Mouse (Mus musculus) adrenal gland, postnatal 10 days (tissue): ENCODE measurements around the gene Gpr180. TPM values are rescaled to one million over a fixed set of nuclear protein-coding genes. Genes with fewer than 3 reads are reported as not detected.
"Not testable (repeated sequence)": the region's sequence is repeated elsewhere in the genome, so short reads cannot be mapped to it uniquely, and the experiment has no call there.

Experiments used
- DNase-seq: peaks from one replicate; pipeline ENCODE4 v3.0.0; 2021; ENCODE audit warnings: mixed read lengths
- long read RNA-seq, 2 experiments: library from polyadenylated mRNA; stranded (forward); transcript quantifications; one replicate each; pipeline ENCODE4 v2.0.0; 2021
- total RNA-seq, 2 experiments: library from RNA; stranded (reverse); gene quantifications; 2 replicates each; pipeline ENCODE4 v1.2.3; 2021

The Gpr180 gene
- 10 to 100 TPM; 26.6 to 27.0 TPM for total RNA-seq
- long read RNA-seq, experiment 1, transcript Gpr180-201 (9 exons, 1,875 nt) = major isoform, 47 of 83 reads
- long read RNA-seq, experiment 1, partial matches to known transcripts = 14 of 83 reads
- long read RNA-seq, experiment 1, other reads (novel, unspliced or antisense) = 22 of 83 reads
- long read RNA-seq, experiment 2, transcript Gpr180-201 (9 exons, 1,875 nt) = major isoform, 31 of 46 reads
- long read RNA-seq, experiment 2, partial matches to known transcripts = 8 of 46 reads
- long read RNA-seq, experiment 2, other reads (novel, unspliced or antisense) = 7 of 46 reads

DNA sequence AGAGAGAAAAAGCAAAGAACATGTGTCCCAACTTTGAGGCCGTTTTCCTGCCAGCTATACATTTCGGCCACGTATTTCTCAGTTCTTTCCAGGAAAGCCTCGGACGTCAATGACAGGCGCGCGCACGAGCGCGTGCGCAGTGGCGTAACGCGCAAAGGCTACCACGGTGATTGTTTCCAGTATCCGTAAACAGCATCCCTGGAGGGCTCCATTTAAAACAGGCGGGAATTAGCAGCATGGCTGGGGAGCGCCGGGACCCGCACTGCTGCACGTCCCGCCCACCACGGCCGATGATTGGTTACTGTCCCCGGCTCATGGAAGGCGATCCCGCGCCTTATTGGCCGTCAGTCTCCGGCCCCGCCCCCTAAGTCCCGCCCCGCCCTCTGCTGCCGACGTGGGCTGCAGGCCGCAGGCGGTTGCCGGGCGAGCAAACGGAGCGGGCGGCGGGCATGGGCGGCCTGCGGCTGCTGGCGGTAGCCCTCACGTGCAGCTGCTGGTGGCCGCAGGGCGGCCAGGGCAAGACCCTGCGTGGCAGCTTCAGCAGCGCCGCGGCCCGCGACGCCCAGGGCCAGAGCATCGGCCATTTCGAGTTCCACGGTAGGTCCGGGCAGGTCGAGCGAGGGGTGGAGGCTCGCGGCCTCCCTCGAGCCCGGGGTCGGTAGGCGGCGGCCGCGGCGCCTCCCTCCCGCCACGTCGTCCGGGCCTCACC, at the start of gene Gpr180:
Gene Gpr180 (plus strand): TSS at position 415 of the 709 bp plus-strand sequence.
- DNase-seq = peak; percentile 98

DNA sequence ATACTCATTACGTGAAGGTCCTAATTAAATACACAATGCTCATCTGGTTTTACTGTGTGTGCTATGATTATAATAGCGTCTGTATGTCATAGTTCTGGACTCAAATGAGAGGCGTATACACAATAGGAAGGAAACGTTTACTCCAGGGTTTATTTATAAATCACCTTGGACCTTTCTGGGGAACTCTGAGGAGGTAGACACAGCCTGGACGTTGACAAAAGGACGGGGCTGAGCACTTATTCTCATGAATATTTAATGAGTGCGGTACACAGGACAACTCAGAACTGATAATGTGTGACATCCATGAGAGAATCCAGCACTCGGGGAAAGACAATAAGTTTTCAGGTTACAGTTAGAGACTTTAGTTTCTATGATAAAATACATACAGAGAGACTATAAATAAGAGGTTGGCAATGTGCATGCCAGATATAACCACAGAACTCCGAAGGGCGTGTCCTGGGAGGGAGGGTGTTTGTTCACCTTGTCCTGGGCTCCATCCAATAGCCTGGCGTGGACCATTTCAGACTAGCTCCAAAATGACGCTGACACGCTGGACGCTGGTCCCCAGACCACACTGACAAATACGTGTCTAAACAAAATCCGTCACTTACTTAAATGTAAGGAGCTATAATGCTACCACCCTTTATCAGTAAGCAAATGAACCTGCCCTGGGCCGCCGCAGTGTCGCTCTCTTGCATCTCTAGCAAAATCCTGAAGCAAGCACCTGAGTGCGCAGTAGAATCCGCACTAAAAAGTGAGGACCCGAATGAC, 48.3 kb upstream of the Gpr180 start:
- DNase-seq = peak; percentile 29

DNA sequence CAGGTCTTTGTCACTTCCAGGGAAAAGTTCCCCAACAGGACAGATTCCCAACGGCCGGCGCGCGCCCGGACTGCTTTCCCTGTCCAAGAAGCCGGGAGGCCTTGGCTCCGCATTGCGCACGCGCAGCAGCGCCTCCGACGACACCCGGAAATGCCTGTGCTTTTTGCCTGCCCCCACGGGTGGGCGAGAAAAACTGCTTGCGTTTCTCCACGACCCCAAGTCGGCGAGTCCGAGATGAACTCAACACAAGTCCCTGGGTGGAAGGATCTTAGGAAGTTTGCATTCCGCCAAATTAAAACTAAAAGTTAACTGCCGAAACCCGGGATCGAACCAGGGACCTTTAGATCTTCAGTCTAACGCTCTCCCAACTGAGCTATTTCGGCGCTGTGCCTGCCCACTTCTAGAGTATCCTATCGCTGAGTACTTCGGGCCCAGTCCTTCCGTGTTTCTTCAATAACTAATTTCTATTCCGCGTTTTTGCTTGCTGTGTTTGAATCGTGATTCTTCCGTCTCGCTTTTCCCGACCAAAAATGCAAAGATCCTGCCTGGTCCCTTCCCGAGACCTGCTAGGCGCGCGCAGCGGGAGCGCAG, 47.6 kb upstream of the Gpr180 start:
- DNase-seq = peak; percentile 96

DNA sequence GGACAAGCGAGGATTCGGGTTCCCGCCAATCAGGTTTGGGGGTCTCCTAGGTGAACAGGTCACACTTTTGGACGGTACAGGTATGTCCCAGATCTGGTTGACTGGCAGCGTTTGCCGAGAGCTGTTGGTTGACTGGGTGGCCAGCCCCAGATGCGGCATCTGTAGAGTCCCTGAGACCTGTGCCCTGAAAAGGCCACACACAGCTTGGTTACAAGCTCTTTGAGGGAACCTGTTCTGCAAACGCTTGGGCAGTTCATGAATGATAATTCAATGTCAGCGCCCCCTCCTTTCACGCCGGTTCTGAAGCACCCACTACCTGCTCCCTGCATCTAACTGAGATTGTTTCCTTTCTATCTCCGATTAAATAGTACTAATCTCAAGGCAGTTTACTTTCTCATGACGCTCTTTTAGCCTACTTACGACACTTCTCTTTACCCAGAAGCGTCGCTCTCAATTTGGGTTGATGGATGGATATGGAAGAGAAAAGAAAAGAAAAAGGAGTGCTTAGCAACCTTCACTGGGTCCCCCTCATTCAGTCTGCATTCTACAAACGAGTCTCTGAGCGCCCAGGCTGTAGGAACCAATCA, 47.1 kb upstream of the Gpr180 start:
- no peak for DNase-seq

DNA sequence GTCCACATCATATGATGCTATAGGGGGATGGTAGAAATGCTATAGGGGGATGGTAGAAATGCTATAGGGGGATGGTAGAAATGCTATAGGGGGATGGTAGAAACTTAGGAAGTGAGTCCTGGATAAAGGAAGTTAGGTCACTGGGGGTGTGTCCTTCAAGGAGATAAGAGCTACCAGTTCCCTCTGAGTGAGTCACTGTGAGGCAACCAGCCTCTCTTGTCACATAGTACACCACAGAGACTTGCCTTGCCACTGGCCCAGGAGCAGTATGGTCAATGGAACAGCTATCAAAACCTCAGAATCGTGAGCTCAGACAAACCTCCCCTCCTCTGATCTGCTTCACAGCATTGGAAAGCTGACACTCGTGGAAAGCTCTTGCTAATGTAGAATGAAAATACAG, 38.7 kb upstream of the Gpr180 start:
- DNase-seq = no peak

DNA sequence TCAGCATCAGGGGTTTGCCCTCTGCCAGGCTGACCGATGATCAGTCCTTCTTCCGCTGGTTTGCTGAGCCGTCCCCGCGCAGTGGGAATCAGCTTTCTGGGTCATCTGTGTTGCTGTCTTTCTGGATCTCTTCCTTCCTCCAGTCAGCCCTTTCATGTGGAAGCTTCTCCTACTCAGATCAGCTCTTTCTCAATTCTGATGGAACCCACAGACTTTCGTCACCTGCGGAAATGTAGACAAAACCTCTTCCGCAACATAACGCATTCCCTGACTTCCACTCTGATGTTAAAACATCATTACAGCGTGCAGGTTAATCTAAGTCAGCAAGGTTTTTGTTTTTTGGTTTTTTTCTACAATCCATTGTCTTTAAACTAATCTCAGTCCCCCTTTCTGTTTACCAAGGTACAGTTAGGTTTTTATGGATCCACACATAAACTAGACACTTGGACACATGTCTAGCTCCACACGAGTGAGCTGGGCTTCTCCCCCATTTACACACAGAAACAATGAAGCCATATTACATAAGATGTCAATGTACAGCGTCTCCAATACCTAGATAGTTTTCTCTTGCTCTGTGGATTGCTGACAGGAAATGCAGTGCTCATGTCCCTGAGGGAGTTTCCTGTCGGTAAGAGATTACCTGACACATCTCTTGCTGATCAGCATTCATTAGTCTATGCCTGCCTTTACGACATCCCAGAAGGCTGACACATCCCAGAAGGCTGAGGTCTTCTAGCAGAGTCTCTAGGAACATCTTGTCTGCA, 35.5 kb upstream of the Gpr180 start:
- DNase-seq = no peak

DNA sequence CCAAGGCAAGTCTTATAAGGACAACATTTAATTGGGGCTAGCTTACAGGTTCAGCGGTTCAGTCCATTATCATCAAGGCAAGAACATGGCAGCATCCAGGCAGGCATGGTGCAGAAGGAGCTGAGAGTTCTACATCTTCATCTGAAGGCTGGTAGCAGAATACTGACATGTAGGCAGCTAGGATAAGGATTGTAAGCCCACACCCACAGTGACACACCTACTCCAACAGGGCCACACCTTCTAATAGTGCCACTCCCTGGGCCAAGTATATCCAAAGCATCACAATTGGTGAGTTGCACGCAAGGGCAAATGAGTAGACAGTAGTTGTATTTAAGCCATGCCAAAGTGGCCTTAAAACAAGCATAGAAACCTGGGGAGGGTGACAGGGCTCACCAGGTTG, 29.5 kb upstream of the Gpr180 start:
- DNase-seq = not testable (repeated sequence)

DNA sequence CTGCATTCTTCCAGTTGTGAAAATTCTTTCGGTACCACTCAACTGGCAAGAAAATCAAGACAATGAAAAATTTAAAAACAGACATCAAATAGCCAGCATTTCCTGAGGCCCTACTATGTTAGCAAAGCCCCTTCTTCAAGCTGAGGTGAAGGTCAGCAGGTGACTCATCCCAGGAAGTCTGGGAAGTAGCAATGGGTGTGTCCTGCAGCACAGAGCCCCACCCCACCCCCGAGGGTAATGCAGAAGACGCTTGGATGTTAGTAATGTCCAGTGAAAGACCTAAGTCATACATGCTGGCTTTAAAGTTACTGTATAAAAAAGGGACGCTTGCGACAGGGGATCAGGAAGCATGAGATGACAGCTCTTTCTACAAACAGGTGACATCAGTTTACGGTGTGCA, 23.8 kb upstream of the Gpr180 start:
- no peak for DNase-seq

DNA sequence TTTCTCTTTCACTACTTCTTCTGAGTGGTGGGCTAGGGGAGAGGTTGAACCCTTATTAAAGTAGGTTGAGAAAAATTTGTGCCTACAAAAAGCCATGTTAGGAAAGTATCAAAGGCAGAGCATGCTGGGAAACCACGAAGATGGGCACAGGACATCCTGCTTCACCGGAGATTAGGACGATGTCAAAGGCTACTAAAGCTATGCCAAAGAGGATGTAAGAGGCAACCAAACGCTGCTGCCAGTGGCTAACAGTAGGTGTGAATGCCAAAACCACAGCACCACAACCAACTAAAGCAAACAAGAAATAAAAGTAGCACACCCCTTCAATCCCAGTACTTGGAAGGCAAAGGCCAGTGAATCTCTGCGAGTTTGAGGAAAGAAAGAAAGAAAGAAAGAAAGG, 12.8 kb upstream of the Gpr180 start:
- DNase-seq = no peak

DNA sequence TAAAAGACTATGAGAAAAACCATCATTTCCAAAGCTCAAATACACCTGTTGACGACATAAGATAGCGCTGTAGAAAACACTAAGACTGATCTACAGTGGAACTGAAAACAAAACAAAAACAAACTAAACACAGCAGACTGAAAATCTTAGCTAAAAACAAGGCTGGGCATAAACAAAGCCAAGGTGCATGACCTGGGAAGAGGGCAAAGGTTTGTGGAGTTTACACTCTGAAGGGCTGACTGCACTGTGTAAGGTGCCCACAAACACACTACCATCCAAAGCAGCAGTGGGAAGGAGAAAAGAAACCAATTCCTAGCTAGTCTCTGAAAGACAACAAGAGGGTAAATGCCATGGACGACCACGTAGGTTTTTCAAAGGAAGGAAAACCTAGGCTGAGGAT, 12.2 kb upstream of the Gpr180 start:
- no peak for DNase-seq

DNA sequence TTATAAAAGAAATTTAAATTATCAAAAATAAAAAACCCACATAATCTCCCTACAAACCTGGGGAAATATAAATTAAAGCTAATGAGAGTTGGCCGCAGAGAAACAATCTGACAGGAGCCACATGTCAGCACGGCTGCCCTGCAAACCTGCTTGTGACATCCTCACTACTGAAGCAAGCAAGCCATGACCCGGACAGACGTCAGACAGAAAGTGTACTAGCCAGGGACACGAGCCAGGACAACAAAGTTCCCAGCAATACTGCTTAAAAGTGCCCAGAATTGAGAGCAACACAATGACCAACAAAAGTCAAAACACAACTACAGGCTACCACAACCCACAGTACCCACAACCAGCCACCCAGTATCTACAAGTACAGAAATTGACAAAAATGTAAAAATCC, 10.7 kb upstream of the Gpr180 start:
- no peak for DNase-seq

DNA sequence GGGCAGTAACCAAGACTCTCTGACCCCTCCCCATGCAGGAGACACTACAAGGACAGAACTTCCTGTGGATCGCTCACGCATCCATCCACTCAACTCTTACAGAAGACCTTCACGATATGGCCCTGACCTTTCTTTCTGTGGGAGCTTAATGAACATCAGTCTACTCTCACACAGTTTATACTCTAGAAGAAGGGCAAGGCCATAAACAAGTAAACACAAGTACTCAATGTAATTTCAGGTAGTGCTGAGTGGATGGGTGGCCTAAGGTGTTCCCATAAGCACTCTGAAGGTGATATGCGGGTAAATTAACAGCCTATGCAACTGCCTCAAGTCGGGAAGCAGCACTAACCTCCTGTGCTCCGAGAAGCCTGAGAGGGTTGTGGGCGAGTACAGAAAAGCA, 5.5 kb upstream of the Gpr180 start:
- no peak for DNase-seq

DNA sequence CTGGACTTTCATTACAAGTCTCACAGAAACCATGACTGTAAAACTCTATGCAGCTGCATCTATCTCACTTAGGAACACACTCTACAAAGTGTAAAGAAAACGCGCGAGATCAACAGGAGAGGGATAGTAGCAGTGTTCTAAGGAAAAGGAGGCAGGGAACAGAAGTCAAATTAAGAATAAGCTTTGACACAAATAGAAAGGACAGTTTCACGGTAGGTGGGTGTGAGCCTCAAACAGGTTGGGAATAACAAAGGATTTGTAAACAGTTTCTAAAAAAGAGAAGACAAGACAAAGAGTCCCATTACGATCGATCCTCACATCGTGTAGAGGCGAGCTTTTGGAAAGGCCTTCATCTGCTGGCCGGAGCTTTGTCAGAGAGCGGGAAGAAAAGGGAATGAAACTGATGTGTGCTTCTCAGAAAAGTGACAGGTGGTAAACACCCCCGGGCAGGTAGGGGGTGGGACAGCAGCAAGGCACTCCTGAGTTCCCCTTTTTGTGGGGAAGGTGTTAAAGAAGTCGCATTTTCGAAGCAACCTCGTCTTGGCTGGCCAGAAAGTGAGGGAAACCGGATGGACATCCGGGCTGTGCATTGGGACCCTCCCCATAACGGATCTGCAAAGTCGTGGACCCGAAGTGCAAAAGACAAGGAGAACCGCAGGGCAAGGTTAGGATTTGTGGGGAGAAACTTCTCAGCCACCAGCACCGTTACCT, 4.9 kb upstream of the Gpr180 start:
- DNase-seq = no peak

DNA sequence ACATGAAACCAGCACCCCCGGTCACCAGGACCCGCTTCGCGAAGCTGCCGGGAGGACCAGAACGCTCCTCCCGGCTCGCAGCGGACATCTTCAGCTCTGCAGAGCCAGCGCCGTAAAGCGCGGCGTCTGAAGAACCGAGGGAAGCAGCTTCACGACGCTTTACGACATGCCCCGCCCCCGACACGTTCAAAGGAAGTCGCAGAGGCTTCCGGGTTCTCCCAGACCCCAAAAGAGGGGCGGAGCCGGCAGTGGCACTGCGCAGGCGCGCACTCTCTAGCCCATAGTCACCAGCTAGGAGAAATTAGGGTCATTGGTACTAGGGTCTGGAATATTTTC, 4.3 kb upstream of the Gpr180 start, which contains the start of gene Tgds:
Gene Tgds (minus strand): TSS at position 114 of the 336 bp plus-strand sequence.
- peak; percentile 98 for DNase-seq

DNA sequence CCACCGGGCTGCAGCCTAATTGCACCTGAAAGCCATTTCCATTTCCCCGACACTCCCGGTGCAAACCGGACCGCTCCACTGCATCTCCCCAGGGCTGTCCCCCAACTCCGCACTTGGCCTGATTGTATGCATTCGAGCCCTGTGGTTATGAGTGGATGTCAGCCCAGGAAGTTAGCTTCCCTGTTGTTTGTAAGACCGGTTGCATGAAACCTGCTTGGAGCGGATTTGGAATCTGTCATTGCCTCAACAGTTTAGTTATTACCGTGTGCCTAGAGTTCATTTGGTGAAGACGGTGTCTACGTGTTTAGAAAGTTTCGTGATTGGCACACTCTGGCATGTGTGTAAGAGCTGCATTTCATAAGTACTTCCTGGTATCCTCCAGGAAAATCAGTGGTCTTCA, 529 bp downstream of the Gpr180 start:
- DNase-seq = no peak

DNA sequence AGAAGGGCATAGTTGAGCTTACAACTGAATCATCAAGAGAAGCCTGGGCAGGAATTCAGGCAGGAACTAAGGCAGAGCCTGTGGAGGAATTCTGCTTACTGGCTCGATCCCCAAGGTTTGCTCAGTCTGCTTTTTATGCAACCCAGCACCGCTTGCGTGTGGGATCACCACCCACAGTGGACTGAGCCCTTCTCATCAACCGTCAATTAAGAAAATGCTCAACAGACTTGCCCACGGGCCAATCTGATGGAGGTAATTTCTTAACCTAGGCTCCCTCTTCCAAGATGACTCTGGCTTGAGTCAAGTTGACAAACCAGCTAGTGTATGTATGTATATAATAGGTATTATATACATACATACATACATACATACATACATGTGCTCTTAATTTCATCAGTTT, 5.3 kb downstream of the Gpr180 start:
- DNase-seq = no peak

DNA sequence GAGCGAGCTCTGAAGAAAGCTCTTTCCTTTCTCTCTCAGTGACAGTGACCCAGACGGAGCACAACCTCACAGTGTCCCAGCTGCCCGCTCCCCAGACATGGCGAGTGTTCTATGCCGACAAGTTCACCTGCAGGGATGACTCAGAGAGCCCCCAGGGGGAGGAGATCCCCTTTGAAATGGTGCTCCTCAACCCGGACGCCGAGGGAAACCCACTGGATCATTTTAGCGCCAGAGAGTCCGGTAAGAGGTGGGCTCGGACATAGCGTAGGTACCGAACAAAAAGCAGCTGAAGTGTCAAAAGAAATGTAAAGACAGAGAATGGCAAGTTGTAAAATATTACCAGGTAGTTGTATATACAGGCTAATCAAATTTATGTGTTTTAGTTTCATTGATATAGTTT, 11.1 kb downstream of the Gpr180 start:
- DNase-seq = no peak

DNA sequence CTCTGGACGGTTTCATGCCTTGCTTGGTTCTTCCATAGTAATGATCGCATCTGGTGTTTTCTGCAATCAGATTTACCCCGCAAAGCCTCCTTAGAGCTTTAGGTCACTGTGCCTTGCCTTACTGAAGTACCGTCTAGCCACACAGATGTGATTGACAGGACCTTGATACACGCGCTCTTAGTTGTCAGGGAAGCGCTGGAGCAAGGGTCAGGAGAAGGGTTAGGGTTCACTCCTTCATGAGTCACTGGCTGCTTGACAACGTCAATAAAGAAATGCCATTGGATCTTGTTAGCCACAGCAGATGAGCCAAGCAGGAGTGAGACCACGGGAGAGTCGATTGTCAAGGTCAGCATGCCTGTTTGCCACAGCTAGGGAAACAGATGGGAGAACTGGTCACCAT, 11.6 kb downstream of the Gpr180 start:
- DNase-seq = no peak

DNA sequence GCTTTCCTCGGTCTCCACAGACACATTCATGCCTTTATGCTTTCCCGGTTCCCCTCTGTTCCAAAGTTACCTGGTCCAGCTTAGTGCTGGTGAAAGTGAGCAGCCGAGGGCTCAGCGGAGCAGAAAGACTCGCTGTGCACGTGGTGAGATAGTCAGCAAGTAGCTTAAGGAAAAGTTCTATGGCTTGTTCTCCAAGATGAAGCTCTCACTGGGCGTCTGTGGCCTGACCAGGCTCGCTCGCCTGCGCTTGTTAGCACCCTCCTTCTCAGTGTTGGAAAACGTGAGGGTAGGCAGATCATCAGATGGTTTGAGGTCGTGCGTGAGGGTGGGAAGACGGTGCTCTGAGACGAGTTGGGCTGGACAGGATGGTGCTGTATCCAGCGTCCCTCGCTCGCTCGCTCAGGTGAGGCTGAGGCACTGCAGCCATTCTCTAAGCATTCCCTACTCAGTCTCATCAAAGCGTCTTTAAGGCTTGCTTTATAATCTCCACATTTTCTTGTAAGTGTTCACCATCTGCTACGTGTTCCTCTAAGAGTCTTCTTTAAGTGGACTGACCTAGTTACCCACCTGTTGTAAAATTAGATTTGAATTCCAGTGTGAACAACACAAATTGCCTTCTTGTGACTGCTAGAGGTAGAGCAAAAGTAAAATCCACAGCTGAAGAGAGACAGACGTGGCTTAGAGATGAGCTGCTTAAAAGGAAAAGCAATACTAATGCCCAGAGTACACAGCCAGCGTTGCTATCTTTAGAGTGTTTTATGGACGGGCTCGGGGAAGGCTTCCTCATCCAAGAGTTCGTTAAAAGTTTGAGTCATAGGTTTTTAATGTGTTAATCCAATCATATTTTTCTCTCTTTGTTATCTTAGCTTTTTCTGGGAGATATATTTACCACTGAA, 13.9 kb downstream of the Gpr180 start:
- no peak for DNase-seq
